Mouse (Mus musculus): ENCODE measurements around the gene Atp8a2.

GRCm38 (mm10) chr14:59737734-59738294 is 459.2 kb downstream of the Atp8a2 start:
- TF ChIP-seq EP300 (IDR thresholded peaks at IDR 0.05) = no peak
- no peak for TF ChIP-seq CTCF (IDR thresholded peaks at IDR 0.05)

All from lung, postnatal 0 days (tissue).